Comparison of ENCODE assay signal across 18 mouse cellular contexts in the genomic region with DNA sequence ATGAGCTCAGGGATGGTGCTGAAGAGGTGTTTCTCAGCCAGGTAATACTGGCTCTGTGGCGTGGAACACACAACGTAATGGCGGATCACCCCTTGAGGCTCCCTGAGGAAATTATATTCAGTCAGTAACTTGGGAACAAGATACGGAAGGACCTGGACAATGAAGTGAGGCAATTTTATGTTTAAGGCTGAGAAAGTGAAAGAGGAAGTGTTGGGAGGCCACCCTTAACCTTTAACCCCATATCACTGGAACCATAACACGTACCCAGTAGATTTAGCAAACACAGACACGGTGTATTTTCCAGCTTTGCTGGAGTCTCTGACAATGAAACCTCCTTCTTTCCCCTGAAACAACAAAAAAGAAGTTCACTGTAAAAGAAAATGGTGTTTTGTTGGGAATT. TPM values are rescaled to one million over a fixed set of nuclear protein-coding genes. Genes with fewer than 3 reads are reported as not detected.
DNase-seq lines count a peak whose midpoint lies in the region; ATAC-seq and TF ChIP-seq lines count a peak whose summit lies in the region.
"Had no signal": no experiment of that assay in that cellular context is flagged by ENCODE, and none has a peak within 500 bp of the region (broad histone marks: within the 10 kb centered on the region; RNA-seq: fewer than 3 reads in every experiment).

No protein-coding gene starts in this region.

- DNase-seq in lung, postnatal 36 days = peak; percentile 15
- DNase-seq in lung, adult 2 months = no peak
- DNase-seq in adrenal gland, postnatal 10 days = no peak
- no peak for DNase-seq in left cerebral cortex, postnatal 14 days (ENCODE audit: low spot score in 2 of 2)
- DNase-seq: adrenal gland, postnatal 25 days; B cell, adult 2 months; cerebellum, adult 8-10 months; cerebellum, postnatal 14 days; forebrain, postnatal 0 days; gastrocnemius, postnatal 14 days had no signal

- 56% methylated on average over 6 of the region's 6 CpGs for WGBS in intestine, embryonic 16.5 days
- 58% methylated on average over 6 of the region's 6 CpGs for WGBS in intestine, embryonic 15.5 days
- WGBS in lung, adult 2 months = 57% methylated on average over 6 of the region's 6 CpGs

- no peak overlapping the region for H3K9ac ChIP-seq in intestine, embryonic 16.5 days (ENCODE audit: low read depth, low read length)
- no peak overlapping the region for H3K9ac ChIP-seq in intestine, embryonic 15.5 days
- H3K9ac ChIP-seq: embryonic facial prominence, embryonic 13.5 days; forebrain, embryonic 12.5 days; forebrain, postnatal 0 days; heart, embryonic 12.5 days; hindbrain, embryonic 14.5 days had no signal

- no peaks in the 10 kb centered on the region for H3K36me3 ChIP-seq in intestine, embryonic 16.5 days (ENCODE audit: control insufficient read depth, insufficient read depth, low read length)
- no peaks in the 10 kb centered on the region for H3K36me3 ChIP-seq in intestine, embryonic 15.5 days
- H3K36me3 ChIP-seq: embryonic facial prominence, embryonic 13.5 days; forebrain, embryonic 12.5 days; heart, embryonic 12.5 days; hindbrain, embryonic 10.5 days had no signal

- peak; percentile 63; the same call in 1 of the 2 replicates for ATAC-seq in intestine, embryonic 16.5 days
- ATAC-seq in intestine, embryonic 15.5 days = no peak
- ATAC-seq in monocyte, adult 5-6 weeks (replicated peaks; ENCODE audit: insufficient number of reproducible peaks, low FRiP score, low TSS enrichment, poor library complexity, severe bottlenecking) = peak; percentile 61; the same call in 1 of the 2 replicates
- ATAC-seq: forebrain, postnatal 0 days had no signal

- H3K4me2 ChIP-seq in intestine, embryonic 16.5 days (ENCODE audit: low read depth, low read length) = no peak overlapping the region
- H3K4me2 ChIP-seq in intestine, embryonic 15.5 days (replicated peaks) = no peak overlapping the region
- H3K4me2 ChIP-seq: embryonic facial prominence, embryonic 13.5 days; forebrain, embryonic 12.5 days; heart, embryonic 12.5 days; hindbrain, embryonic 14.5 days had no signal

- no peak overlapping the region for H3K4me3 ChIP-seq in intestine, embryonic 16.5 days (ENCODE audit: low read length)
- no peak overlapping the region for H3K4me3 ChIP-seq in intestine, embryonic 15.5 days (replicated peaks)
- H3K4me3 ChIP-seq in lung, adult 2 months (replicated peaks; ENCODE audit: extremely low read depth, low read depth, low read length) = no peak overlapping the region
- H3K4me3 ChIP-seq: embryonic facial prominence, embryonic 13.5 days; forebrain, embryonic 12.5 days; heart, embryonic 12.5 days; hindbrain, embryonic 10.5 days had no signal

- no peaks in the 10 kb centered on the region for H3K4me1 ChIP-seq in intestine, embryonic 16.5 days (ENCODE audit: control insufficient read depth, insufficient read depth, low read length)
- H3K4me1 ChIP-seq in intestine, embryonic 15.5 days (replicated peaks) = no peaks in the 10 kb centered on the region
- no peaks in the 10 kb centered on the region for H3K4me1 ChIP-seq in lung, adult 2 months (ENCODE audit: control insufficient read depth, insufficient read depth, low read length)
- H3K4me1 ChIP-seq: embryonic facial prominence, embryonic 13.5 days; forebrain, embryonic 12.5 days; heart, embryonic 12.5 days; hindbrain, embryonic 10.5 days had no signal

- no peak overlapping the region; the same call in 1 of the 2 replicates for H3K27ac ChIP-seq in intestine, embryonic 16.5 days (ENCODE audit: low read length)
- no peak overlapping the region for H3K27ac ChIP-seq in intestine, embryonic 15.5 days
- H3K27ac ChIP-seq: embryonic facial prominence, embryonic 13.5 days; forebrain, embryonic 12.5 days; hindbrain, embryonic 10.5 days; hindbrain, embryonic 14.5 days had no signal

- no peaks in the 10 kb centered on the region for H3K9me3 ChIP-seq in intestine, embryonic 16.5 days (ENCODE audit: control insufficient read depth, low read length)
- H3K9me3 ChIP-seq in intestine, embryonic 15.5 days = no peaks in the 10 kb centered on the region
- H3K9me3 ChIP-seq: embryonic facial prominence, embryonic 13.5 days; forebrain, embryonic 12.5 days; hindbrain, embryonic 10.5 days had no signal

- H3K27me3 ChIP-seq in intestine, embryonic 16.5 days (replicated peaks; ENCODE audit: control insufficient read depth, insufficient read depth, low read length) = no peaks in the 10 kb centered on the region
- H3K27me3 ChIP-seq in intestine, embryonic 15.5 days (replicated peaks) = no peaks in the 10 kb centered on the region
- H3K27me3 ChIP-seq: embryonic facial prominence, embryonic 13.5 days; heart, embryonic 12.5 days had no signal

- no peak for TF ChIP-seq CTCF in lung, adult 2 months (IDR thresholded peaks at IDR 0.05; ENCODE audit: insufficient read depth, low read length)

- intact Hi-C loops in left cerebral cortex, postnatal 14 days (cut with DNase I) = no loop called here

- no peak for TF ChIP-seq POLR2A in lung, adult 2 months (IDR thresholded peaks at IDR 0.05; ENCODE audit: borderline replicate concordance, extremely low read depth, low read depth, low read length)

RNA-seq across cellular contexts. Expression of a gene that starts 12.8 kb away (rescaled TPM):
- polyA plus RNA-seq in intestine, embryonic 16.5 days (2015; fragmentation: Nextera tagmentation; extraction: Ambion mirVana) = 122 and 141 TPM in 2 replicates
- 136 and 147 TPM in 2 replicates for polyA plus RNA-seq in intestine, embryonic 15.5 days (2015; fragmentation: Nextera tagmentation; extraction: Ambion mirVana)
- polyA plus RNA-seq in lung, adult 2 months (2012; rRNA removed) = 0.33 and 0.98 TPM in 2 replicates
- 21.1 to 35.8 TPM (median 22.5 TPM) in 3 replicates for total RNA-seq in monocyte, adult 5-6 weeks (2017)
- 10 to 100 TPM; 52.9 to 58.0 TPM for total RNA-seq in adrenal gland, postnatal 10 days (2021)
- total RNA-seq in left cerebral cortex, postnatal 14 days (2021) = 10 to 100 TPM; 23.5 to 25.3 TPM

RNA-seq across cellular contexts. Expression of a gene that starts 28.9 kb away (rescaled TPM):
- polyA plus RNA-seq in intestine, embryonic 16.5 days (2015; fragmentation: Nextera tagmentation; extraction: Ambion mirVana) = 1.0 and 1.4 TPM in 2 replicates
- polyA plus RNA-seq in intestine, embryonic 15.5 days (2015; fragmentation: Nextera tagmentation; extraction: Ambion mirVana) = 1.5 and 1.6 TPM in 2 replicates
- 1.6 and 3.3 TPM in 2 replicates for polyA plus RNA-seq in lung, adult 2 months (2012; rRNA removed)
- 35.8 to 82.3 TPM (median 41.6 TPM) in 3 replicates for total RNA-seq in monocyte, adult 5-6 weeks (2017)
- 1 to 10 TPM; 2.5 to 3.3 TPM for total RNA-seq in adrenal gland, postnatal 10 days (2021)
- total RNA-seq in left cerebral cortex, postnatal 14 days (2021) = 1 to 10 TPM; 1.0 to 1.4 TPM

RNA-seq across cellular contexts. Expression of a gene that starts 31.0 kb away (rescaled TPM):
- polyA plus RNA-seq in intestine, embryonic 16.5 days (2015; fragmentation: Nextera tagmentation; extraction: Ambion mirVana) = 311 and 329 TPM in 2 replicates
- polyA plus RNA-seq in intestine, embryonic 15.5 days (2015; fragmentation: Nextera tagmentation; extraction: Ambion mirVana) = 445 and 494 TPM in 2 replicates
- 73.7 and 105 TPM in 2 replicates for polyA plus RNA-seq in lung, adult 2 months (2012; rRNA removed)
- total RNA-seq in monocyte, adult 5-6 weeks (2017) = 764 to 1,331 TPM (median 951 TPM) in 3 replicates
- total RNA-seq in adrenal gland, postnatal 10 days (2021) = 100 to 1,000 TPM; 336 to 341 TPM
- total RNA-seq in left cerebral cortex, postnatal 14 days (2021) = 100 to 1,000 TPM; 118 to 132 TPM

RNA-seq across cellular contexts. Expression of a gene that starts 46.5 kb away (rescaled TPM):
- polyA plus RNA-seq in intestine, embryonic 16.5 days (2015; fragmentation: Nextera tagmentation; extraction: Ambion mirVana) = 9.9 and 14.1 TPM in 2 replicates
- polyA plus RNA-seq in intestine, embryonic 15.5 days (2015; fragmentation: Nextera tagmentation; extraction: Ambion mirVana) = 8.0 and 10.9 TPM in 2 replicates
- polyA plus RNA-seq in lung, adult 2 months (2012; rRNA removed) = 1.5 and 2.6 TPM in 2 replicates
- 10.8 to 17.9 TPM (median 14.2 TPM) in 3 replicates for total RNA-seq in monocyte, adult 5-6 weeks (2017)
- total RNA-seq in adrenal gland, postnatal 10 days (2021) = 1 to 10 TPM; 5.4 to 5.8 TPM
- 1 to 10 TPM; 9.0 to 9.9 TPM for total RNA-seq in left cerebral cortex, postnatal 14 days (2021)

RNA-seq across cellular contexts. Expression of a gene that starts 46.6 kb away (rescaled TPM):
- 128 and 130 TPM in 2 replicates for polyA plus RNA-seq in intestine, embryonic 16.5 days (2015; fragmentation: Nextera tagmentation; extraction: Ambion mirVana)
- 126 and 137 TPM in 2 replicates for polyA plus RNA-seq in intestine, embryonic 15.5 days (2015; fragmentation: Nextera tagmentation; extraction: Ambion mirVana)
- 9.8 and 23.7 TPM in 2 replicates for polyA plus RNA-seq in lung, adult 2 months (2012; rRNA removed)
- 217 to 274 TPM (median 232 TPM) in 3 replicates for total RNA-seq in monocyte, adult 5-6 weeks (2017)
- 10 to 100 TPM; 83.6 to 83.9 TPM for total RNA-seq in adrenal gland, postnatal 10 days (2021)
- total RNA-seq in left cerebral cortex, postnatal 14 days (2021) = 100 to 1,000 TPM; 145 to 146 TPM
